Mouse (Mus musculus): ENCODE results near the gene E130116L18Rik.
"Not testable (repeated sequence)": the region's sequence is repeated elsewhere in the genome, so short reads cannot be mapped to it uniquely, and the experiment has no call there.

E130116L18Rik gene

DNA sequence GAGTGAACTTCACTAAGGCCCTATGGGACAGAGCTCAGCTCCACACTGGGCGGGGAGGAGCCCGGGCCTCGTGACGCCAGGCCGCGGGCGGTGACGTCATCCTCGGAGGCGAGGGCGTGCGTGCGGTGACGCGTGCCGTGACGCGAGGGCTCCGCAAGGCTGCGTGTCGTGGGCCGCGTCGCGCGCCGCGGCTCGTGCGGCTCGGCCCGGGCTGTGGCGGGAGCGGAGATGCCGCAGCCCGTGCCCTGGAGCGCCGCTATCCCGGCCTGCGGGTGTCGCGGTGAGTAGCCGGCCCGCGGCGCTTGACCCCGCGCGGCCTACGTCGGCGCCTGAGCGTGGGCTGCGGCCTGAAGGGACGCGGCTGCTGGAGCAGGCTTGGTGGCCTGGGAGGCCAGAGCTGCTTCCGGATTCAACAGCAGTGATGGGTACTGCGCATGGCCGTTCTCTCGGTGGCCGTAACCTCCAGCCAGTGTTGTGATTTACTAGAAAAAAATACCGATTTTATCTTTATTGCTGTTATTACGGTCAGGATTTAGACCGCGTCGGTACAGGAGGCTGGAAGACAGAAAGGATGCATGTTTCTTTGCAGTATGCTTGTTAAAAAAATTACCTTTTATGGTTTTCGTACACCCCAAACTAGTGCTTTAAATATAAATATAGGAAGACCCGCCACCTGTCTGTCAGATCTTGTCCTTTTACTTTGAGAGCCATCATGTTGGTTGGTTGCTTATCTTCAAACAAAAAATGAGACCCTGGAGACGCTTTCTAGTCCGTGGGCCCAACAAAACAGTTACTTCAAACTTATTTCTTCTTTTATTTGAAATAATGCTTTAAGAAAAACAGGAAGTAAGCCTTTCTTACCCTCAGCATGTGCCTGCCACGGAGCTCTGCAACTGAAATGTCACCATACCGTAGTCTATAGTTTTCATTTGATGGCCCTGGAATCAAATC is at the start of gene E130116L18Rik:
Gene E130116L18Rik, minus strand, starts transcription at position 402 of the 951 bp plus-strand sequence.
- peak; percentile 90 for DNase-seq

DNA sequence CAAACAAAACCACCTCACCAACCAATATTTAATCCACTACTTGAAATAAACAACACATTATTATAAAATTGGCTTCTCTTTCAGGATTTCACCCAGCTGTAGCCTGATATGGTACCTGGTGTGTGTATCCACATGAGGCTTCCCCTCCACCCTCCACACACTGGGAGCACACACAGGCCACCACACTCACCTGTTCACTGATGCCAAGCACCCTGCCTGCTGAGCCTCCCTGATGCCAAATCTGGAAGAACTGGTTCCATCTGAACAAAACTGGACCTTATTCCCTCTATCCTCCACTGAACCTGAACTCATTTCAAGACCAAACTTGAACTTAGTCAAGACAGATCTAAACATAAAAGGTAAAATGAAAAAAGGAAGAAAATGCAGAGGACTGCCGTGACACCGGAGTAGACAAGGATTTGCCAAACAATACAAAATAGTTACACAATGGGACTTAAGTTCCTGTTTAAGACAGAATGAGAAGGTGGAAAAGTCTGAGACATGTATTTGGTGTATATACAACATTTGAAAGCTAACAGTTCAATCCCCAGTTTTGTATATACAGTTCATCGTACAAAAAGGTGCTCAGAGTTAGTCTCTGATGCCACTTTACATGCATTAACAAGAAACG is 45.4 kb upstream of the E130116L18Rik start:
- DNase-seq, result no peak

GRCm38 (mm10) chr5:25262266-25262665 is 39.3 kb upstream of the E130116L18Rik start:
- no peak for DNase-seq

DNA sequence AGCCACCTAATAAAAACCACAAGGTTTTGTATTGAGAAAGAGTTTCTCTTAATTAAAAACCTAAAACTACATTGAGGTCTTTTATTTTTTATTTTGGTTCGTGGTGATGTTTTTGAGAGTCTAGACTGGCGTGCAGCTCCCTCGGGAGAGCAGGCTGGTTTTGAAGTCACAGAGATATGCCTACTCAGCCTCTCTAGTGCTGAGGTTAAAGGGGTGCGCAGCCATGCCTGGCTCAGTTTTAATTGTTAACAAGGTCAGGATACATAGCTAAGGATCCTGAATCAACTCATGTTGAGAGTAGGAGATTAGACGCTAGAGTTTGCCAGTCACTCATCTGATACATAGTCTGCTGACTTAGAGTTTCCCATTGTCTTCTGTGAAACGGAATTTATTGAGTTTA is 38.5 kb upstream of the E130116L18Rik start:
- no peak for DNase-seq

DNA sequence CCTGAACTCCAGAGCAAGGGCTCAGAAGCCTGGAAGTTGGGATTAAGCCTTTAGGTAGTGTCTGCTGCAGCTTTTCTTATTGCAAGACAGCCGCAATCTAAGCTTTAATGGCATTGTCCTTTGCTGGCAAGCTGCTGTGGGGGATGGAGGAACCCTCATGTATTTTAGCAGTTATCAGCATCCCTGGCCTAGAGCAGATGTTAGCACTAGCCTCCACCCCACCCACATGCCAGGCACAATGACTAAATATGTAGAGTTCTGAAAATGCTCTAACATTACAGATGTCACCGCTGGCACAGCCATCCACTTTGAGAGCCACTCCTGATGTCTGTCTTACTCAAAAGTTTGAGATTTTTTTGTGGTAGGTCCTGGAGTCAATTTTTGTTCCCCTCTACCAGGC is 33.7 kb upstream of the E130116L18Rik start:
- no peak for DNase-seq

DNA sequence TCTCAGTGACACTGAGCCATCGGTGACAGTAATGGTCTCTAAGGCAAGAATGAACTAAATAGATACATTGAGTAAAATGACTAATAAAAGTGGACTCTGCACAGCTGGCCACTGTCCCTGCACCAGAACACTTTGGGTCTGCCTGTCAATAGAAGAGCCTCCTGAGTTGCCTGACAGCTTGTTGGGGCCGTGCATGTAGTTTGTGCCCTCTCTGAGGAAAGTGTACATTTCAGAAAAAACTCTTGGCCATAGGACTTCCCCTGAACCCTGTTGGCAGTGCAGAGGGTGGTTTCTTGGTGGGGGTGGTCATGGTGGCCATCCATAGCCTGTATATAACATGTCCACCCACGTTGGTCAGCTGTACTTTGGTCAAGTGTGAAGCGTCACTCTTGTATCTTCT is 31.5 kb upstream of the E130116L18Rik start:
- no peak for DNase-seq

DNA sequence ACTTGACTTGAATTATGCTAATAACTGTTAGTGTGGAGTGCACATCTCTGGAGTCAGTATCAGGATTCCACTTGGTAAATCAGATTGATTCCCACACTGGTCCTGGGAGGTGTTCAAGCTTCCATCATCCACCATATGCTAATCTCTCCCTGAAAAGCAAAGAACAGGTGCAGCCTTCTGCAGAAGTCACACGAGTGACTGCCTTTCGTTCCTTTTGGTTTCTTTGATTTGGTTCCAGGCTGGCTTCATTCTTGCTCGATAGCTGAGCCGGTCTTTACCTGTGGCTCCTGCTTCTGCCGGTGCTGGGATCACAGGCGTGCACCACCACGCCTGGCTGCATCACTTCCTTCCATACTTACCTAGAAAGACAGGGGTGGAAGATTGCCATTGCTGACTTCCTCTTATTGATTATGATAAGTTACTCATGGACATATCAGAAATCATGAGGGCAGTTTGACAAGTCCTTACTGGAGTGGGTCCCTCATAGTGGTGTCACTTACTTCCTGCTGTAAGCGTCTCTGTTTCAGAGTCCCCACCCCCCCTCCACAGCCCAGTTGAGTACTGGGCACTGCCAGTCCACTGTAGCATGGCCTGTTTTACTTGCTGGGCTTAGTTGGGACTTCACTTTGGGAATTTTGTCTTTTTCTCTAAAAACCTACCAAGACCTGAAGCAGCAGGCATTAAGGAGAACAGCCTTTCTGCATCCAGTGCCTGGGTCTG is 30.0 kb upstream of the E130116L18Rik start:
- DNase-seq, result no peak

GRCm38 (mm10) chr5:25252423-25252822 is 29.5 kb upstream of the E130116L18Rik start:
- DNase-seq, result no peak

GRCm38 (mm10) chr5:25247036-25247435 is 24.1 kb upstream of the E130116L18Rik start:
- no peak for DNase-seq

DNA sequence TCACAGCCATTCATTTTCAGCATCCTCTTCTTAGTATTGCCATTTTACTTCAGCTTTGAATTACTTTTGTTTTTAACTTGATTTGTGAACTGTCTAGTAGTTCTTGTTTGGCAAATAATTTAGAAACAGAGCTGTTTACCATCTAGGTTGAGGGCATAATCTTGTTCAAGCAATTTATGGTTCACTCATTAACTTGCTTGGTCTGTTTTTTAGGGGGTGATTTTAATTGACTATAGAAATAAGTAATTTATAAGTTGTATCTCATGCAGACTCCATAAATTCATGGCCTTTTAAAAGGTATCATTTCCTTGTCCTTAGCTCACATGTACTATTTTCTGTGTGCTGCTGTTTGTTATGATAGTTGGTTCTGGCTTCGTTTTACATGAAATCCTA is 23.5 kb upstream of the E130116L18Rik start:
- no peak for DNase-seq

GRCm38 (mm10) chr5:25245806-25246472 is 23.0 kb upstream of the E130116L18Rik start:
- no peak for DNase-seq

DNA sequence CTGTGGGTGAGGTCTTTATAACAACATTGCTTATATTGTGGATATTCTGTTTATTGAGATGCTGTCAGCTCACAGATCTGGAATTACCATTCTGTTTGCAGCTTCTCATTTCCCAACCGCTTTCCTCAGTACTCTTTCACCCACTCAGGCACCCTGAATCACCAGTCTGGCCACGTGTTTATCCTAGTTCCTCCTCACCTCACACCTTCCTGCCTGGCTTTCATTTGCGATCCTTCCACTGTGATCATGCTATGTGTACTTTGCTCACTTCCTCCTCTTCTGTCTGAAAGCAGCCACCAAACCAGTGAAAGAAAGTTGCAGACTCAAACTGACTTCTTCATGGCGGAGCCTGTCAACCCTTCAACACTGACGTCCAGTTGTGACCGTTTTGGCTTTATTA is 20.1 kb upstream of the E130116L18Rik start:
- DNase-seq, result no peak

DNA sequence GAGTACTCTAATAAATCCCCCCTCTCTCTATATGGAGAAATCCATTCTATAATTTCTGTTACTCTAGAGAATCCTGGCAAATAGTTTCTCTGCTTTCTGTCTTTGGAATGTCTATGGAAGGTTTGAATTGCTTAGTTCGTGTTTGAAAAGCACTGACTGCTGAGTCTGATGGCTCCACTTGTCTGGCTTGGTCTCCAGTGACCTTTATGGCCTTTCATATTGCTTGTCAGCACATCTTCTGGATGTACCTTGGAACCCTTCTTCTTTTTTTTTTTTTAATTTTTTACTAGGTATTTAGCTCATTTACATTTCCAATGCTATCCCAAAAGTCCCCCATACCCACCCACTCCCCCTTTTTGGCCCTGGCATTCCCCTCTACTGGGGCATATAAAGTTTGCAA is 1.4 kb upstream of the E130116L18Rik start:
- not testable (repeated sequence) for DNase-seq

GRCm38 (mm10) chr5:25221604-25222003 is 1.3 kb downstream of the E130116L18Rik start, which contains the start of gene Galnt11:
Gene Galnt11, plus strand, starts transcription at chr5:25221904.
- no peak for DNase-seq

GRCm38 (mm10) chr5:25215006-25215405 is 7.9 kb downstream of the E130116L18Rik start:
- no peak for DNase-seq

- not testable (repeated sequence) for DNase-seq
Measured at GRCm38 (mm10) chr5:25213216-25213615, 9.7 kb downstream of the E130116L18Rik start.

- no peak for DNase-seq
Measured at GRCm38 (mm10) chr5:25211872-25212271, 11.1 kb downstream of the E130116L18Rik start.

DNA sequence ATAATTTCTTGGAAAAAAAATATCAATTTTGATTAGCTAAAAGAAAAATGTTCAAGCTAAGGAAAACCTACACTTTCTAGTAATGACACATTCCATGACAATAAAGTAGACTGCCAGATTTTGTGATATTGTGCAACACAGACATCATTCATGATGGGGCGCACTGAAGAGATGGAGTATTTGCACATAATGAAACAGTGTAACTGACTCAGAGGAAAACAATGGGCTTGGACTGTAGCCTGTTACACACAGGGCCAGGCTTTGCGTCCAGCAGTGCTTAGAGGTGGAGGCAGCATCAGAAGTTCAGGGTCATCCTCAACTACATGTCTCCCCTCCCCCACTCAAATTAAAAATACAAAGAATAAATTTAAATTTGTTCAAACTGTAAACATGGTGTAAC is 32.4 kb downstream of the E130116L18Rik start:
- DNase-seq, result peak; percentile 2

- DNase-seq, result peak; percentile 23
Measured at GRCm38 (mm10) chr5:25188802-25189201, 34.2 kb downstream of the E130116L18Rik start.

- no peak for DNase-seq
Measured at GRCm38 (mm10) chr5:25187727-25188126, 35.2 kb downstream of the E130116L18Rik start.

DNA sequence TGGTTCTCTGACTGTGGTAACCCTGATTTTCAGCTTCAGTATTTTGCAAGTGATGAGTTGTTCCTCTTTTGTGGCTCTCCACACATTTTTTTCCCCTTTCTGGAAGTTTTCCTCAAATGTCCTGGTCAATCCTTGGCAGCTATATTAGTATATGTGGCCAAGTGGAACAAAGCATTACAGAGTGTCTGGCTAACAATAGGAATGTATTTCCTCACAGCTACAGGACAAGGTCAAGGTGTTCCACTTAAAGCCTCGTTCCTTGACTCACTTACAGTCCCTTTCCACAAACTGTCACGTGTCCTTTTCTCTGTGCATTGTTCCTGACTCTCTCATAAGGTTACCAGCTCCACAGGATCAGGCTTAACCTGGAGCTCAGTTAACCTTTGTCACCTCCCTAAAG is 38.4 kb downstream of the E130116L18Rik start:
- DNase-seq, result no peak

GRCm38 (mm10) chr5:25183595-25183994 is 39.4 kb downstream of the E130116L18Rik start:
- DNase-seq, result no peak
